Mouse (Mus musculus) myocyte (in vitro differentiated cells): Measurements from ENCODE around the gene Tanc1.

ENCODE experiments used
- POLR2A ChIP-seq: IDR thresholded peaks from one replicate; pipeline ENCODE4 v1.6.1; 2011; ENCODE audit warnings: low read depth, mild to moderate bottlenecking, control low read depth, moderate library complexity; ENCODE audit not compliant: insufficient read length
- POLR2AphosphoS2 ChIP-seq: IDR thresholded peaks from one replicate; pipeline ENCODE4 v1.6.1; 2011; ENCODE audit warnings: low read depth, control low read depth; ENCODE audit not compliant: insufficient read length

DNA sequence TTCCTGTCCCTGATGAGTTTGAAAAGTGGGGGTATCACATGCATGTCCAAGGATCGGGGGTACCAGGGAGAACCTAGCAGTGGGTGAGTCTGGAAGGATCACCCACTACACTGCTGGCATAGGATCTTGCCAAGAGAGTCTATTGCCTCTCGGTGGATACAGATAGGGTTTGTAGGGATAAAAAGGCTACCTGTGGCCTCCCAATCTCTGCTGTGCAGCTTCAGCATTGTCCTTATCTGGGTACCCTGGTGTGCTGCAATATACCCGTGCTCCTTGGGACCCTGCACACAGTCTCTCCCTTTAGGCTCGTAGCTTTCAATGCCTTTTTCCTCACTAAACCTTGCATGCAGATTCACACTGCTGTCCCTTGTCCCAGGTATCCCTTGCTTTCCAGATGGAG lies 196.8 kb downstream of the Tanc1 start:
- TF ChIP-seq POLR2AphosphoS2 (no peak), POLR2A (no peak)
